Mouse (Mus musculus) forebrain, embryonic 13.5 days (tissue): ENCODE results near the gene Nelfa. TPM values are rescaled to one million over a fixed set of nuclear protein-coding genes. Genes with fewer than 3 reads are reported as not detected.
"Not testable (repeated sequence)": the region's sequence is repeated elsewhere in the genome, so short reads cannot be mapped to it uniquely, and the experiment has no call there.

ENCODE experiments used
- ATAC-seq: fragments of 200-750 bp; cut with Nextera tagmentation; 2 replicates; pipeline ENCODE4 v1.8.0; 2017
- H3K27ac ChIP-seq: fragments of 300-500 bp; sonication (generic); 2 replicates; pipeline ENCODE4 v1.5.1; 2015; ENCODE audit warnings: inconsistent platforms, mild to moderate bottlenecking, moderate library complexity
- H3K27me3 ChIP-seq: fragments of 300-500 bp; sonication (generic); 2 replicates; pipeline ENCODE4 v1.6.1; 2015; ENCODE audit warnings: mild to moderate bottlenecking, inconsistent platforms
- H3K36me3 ChIP-seq: fragments of 300-500 bp; sonication (generic); 2 replicates; pipeline ENCODE4 v1.6.1; 2015; ENCODE audit warnings: mild to moderate bottlenecking, inconsistent platforms; ENCODE audit not compliant: poor library complexity, severe bottlenecking
- H3K4me1 ChIP-seq: fragments of 300-500 bp; sonication (generic); 2 replicates; pipeline ENCODE4 v1.6.1; 2015; ENCODE audit warnings: inconsistent platforms
- H3K4me2 ChIP-seq: fragments of 300-500 bp; sonication (generic); 2 replicates; pipeline ENCODE4 v1.6.1; 2015; ENCODE audit warnings: inconsistent platforms, mild to moderate bottlenecking, moderate library complexity
- H3K4me3 ChIP-seq: fragments of 300-500 bp; sonication (generic); 2 replicates; pipeline ENCODE4 v1.5.1; 2015; ENCODE audit warnings: mild to moderate bottlenecking, inconsistent platforms
- H3K9ac ChIP-seq: fragments of 300-500 bp; sonication (generic); 2 replicates; pipeline ENCODE4 v1.6.1; 2015; ENCODE audit warnings: mild to moderate bottlenecking, inconsistent platforms
- H3K9me3 ChIP-seq: fragments of 300-500 bp; sonication (generic); replicated peaks from 2 replicates; pipeline ENCODE4 v1.6.1; 2016; ENCODE audit warnings: inconsistent platforms
- WGBS: fragments of 180-500 bp; shearing (Covaris S2); methylation state at CpG from one replicate; pipeline ENCODE4 v1.1.7; 2015; 5-methylcytosine and 5-hydroxymethylcytosine counted together
- polyA plus RNA-seq: library from polyadenylated mRNA; unstranded; fragments of >200 nt; fragmentation: Nextera tagmentation; extraction: Ambion mirVana; gene quantifications from 2 replicates; pipeline ENCODE4 v1.2.1, GENCODE M21; 2015

Nelfa gene
- polyA plus RNA-seq, 1 experiment from 2014 or later: 50.9 TPM

DNA sequence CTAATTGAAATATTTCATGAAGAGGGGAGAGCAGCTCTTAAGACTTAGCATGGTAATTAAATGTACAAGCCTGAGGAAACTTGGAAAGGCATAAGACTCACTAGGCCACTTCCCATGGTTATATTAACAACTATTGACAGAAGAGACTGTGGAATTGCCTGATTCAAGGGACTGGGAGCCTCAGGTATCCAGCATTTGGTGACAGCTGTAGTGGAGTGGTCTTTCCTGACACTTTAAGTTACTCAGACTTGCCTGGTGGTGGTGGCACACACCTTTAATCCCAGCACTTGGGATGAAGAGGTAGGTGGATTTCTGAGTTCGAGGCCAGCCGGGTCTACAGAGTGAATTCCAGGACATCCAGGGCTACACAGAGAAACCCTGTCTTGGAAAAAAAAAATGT, 1.0 kb upstream of the Nelfa start:
- Histone ChIP-seq H3K4me2 (peak overlapping the region; percentile 66), H3K4me3 (peak overlapping the region; percentile 91; the same call in 1 of the 2 replicates), H3K9ac (no peak overlapping the region), H3K9me3 (peaks cover 9% of the 10 kb centered on the region), H3K27me3 (no peaks in the 10 kb centered on the region), H3K4me1 (peaks cover 28% of the 10 kb centered on the region), H3K27ac (no peak overlapping the region), H3K36me3 (peaks cover 13% of the 10 kb centered on the region)
- ATAC-seq: no peak
- WGBS: 98% methylated on average over 2 of the region's 2 CpGs

DNA sequence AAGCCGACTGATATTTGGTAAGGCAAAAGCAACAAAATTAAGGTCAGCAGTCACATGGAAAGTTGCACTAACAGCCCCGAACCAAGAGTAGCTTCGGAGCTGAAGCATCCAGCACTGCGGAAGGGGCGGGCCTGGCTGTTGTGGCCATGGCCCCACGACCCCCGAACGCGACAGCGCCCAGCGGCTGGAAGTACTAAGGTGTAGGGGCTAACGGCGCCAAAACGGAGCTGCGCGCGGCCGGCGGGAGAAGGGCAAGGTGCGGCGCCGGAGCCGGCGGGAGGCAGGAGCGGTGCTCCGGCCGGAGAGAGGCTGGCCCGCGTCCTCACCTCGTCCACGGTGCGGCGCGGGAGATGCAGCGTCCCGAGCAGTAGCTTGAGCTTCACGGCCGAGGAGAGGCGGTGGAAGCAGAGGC, 507 bp downstream of the Nelfa start:
- Histone ChIP-seq H3K36me3 (peaks cover 24% of the 10 kb centered on the region), H3K9me3 (no peaks in the 10 kb centered on the region; the same call in 1 of the 2 replicates), H3K9ac (peak overlapping the region; percentile 92), H3K4me3 (peak overlapping the region; percentile 91), H3K4me1 (peaks cover 28% of the 10 kb centered on the region), H3K4me2 (peak overlapping the region; percentile 66), H3K27me3 (no peaks in the 10 kb centered on the region), H3K27ac (peak overlapping the region; percentile 93)
- no peak; the same call in 1 of the 2 replicates for ATAC-seq
- under 1% methylated on average over 37 of the region's 39 CpGs for WGBS

DNA sequence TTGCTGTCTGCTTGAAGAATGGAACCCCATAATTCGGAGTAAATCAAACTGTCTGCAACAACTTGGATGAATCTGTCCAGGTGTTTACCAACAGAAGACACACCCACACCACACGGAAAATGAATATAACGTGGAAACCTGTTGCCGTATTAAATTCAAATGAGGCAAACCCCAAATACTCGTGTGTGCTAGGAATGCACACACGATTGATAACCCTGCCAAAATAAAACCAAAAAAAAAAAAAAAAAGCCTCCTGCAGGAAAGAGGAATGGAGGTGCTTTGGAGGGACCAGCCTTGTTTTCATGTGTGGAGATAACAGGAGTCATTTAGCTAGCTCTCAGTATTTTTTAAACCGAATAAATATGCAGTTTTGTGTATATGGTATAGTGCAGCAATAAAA, 1.3 kb downstream of the Nelfa start:
- Histone ChIP-seq H3K4me2 (peak overlapping the region; percentile 66), H3K36me3 (peaks cover 26% of the 10 kb centered on the region), H3K27ac (no peak overlapping the region), H3K4me3 (peak overlapping the region; percentile 91), H3K9ac (peak overlapping the region; percentile 92), H3K9me3 (no peaks in the 10 kb centered on the region; the same call in 1 of the 2 replicates), H3K4me1 (peaks cover 28% of the 10 kb centered on the region), H3K27me3 (no peaks in the 10 kb centered on the region)
- 83% methylated on average over 7 of the region's 7 CpGs for WGBS
- ATAC-seq: no peak

DNA sequence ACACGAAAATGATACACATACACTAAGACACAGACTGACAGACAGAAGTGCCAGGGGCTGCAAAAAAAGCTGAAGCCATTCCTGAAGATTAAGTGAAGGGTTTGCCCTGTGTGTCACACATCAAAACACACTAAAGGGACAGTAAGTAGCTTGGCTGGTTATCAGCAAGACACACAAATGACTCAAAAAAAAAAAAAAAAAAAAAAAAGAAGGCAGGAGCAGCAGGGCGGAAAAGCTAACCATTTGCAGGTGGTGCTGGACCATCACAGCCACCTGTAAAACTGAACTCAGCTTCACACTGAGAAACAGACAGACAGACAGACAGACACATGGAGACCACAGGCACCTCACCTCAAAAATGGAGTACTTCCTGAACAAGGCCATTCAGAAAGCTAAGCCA, 2.1 kb downstream of the Nelfa start:
- Histone ChIP-seq H3K27me3 (no peaks in the 10 kb centered on the region), H3K36me3 (peaks cover 30% of the 10 kb centered on the region), H3K4me1 (peaks cover 28% of the 10 kb centered on the region), H3K4me2 (peak overlapping the region; percentile 66), H3K27ac (no peak overlapping the region), H3K9me3 (no peaks in the 10 kb centered on the region), H3K4me3 (peak overlapping the region; percentile 7; the same call in 1 of the 2 replicates), H3K9ac (no peak overlapping the region; the same call in 1 of the 2 replicates)
- no peak for ATAC-seq
- WGBS: 87% methylated on average over 2 of the region's 2 CpGs

DNA sequence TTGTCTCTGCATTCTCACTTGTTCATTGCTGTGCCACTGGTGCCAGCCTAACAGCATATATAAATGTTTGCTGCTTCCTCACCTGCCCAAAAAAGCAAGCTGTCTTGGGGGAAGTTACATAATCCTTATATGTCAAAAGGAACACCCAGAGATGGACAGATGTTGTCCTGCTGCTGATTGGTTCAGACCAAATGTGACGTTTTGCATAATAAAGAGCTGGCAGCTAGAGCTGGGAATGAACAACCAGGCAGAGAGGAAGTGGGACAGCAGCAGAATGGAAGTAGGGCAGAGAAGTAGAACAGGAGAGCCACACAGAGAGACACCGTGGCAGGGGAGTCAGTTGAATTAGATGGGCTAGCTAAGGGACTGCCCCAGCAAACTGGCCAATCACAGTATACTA, 3.8 kb downstream of the Nelfa start:
- H3K27ac ChIP-seq: no peak overlapping the region
- no peaks in the 10 kb centered on the region for H3K9me3 ChIP-seq
- no peaks in the 10 kb centered on the region for H3K27me3 ChIP-seq
- H3K9ac ChIP-seq: no peak overlapping the region
- 79% methylated on average over 2 of the region's 2 CpGs for WGBS
- no peak overlapping the region for H3K4me2 ChIP-seq
- H3K4me3 ChIP-seq: no peak overlapping the region
- H3K36me3 ChIP-seq: peaks cover 44% of the 10 kb centered on the region
- peaks cover 28% of the 10 kb centered on the region for H3K4me1 ChIP-seq
- no peak for ATAC-seq

DNA sequence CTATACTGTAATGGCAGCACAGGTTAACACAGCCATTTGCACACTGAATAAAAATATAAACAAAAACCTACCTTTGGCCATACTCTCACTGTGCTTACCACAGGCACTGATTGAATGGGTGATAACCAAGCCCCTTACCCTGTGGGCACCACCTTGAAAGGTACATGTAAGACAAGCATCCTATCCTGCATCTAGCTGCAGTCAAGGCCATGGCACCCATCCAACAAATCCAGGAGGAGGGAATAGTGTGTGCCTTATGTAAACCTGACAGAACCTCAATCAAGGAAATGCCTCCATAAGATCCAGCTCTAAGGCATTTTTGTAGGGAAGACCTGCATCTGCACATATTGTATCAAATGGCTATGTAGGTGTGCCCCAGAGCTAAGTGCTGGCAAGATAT, 10.0 kb downstream of the Nelfa start:
- H3K4me3 ChIP-seq: no peak overlapping the region
- H3K9ac ChIP-seq: no peak overlapping the region
- no peaks in the 10 kb centered on the region for H3K4me1 ChIP-seq
- H3K4me2 ChIP-seq: no peak overlapping the region
- H3K27me3 ChIP-seq: no peaks in the 10 kb centered on the region
- ATAC-seq: no peak
- H3K27ac ChIP-seq: no peak overlapping the region
- peaks cover 54% of the 10 kb centered on the region for H3K36me3 ChIP-seq
- no peaks in the 10 kb centered on the region for H3K9me3 ChIP-seq

DNA sequence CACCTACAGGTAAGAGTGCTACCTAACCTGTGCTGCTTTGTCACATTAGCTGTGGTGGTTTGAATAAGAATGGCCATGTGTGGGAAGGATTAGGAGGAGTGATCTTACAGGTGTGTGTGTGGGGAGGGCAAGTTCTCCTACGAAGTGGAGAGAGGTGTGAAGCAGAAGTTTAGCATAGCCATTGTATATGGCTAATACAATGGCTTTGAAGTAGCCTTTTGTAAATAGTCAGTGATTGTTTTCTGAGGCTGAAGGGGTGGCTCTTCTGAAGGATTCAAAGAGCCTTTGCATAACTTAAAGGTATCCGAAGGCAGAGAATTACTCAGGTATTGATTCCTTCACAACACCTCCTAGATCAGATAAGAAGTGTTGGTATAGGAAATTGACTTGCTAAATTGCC, 13.6 kb downstream of the Nelfa start:
- no peak overlapping the region for H3K4me2 ChIP-seq
- no peak overlapping the region for H3K9ac ChIP-seq
- peaks cover 55% of the 10 kb centered on the region for H3K36me3 ChIP-seq
- no peak overlapping the region for H3K4me3 ChIP-seq
- 42% methylated on average over 2 of the region's 2 CpGs for WGBS
- H3K27me3 ChIP-seq: no peaks in the 10 kb centered on the region
- no peaks in the 10 kb centered on the region for H3K9me3 ChIP-seq
- no peak overlapping the region for H3K27ac ChIP-seq
- H3K4me1 ChIP-seq: no peaks in the 10 kb centered on the region
- no peak for ATAC-seq

DNA sequence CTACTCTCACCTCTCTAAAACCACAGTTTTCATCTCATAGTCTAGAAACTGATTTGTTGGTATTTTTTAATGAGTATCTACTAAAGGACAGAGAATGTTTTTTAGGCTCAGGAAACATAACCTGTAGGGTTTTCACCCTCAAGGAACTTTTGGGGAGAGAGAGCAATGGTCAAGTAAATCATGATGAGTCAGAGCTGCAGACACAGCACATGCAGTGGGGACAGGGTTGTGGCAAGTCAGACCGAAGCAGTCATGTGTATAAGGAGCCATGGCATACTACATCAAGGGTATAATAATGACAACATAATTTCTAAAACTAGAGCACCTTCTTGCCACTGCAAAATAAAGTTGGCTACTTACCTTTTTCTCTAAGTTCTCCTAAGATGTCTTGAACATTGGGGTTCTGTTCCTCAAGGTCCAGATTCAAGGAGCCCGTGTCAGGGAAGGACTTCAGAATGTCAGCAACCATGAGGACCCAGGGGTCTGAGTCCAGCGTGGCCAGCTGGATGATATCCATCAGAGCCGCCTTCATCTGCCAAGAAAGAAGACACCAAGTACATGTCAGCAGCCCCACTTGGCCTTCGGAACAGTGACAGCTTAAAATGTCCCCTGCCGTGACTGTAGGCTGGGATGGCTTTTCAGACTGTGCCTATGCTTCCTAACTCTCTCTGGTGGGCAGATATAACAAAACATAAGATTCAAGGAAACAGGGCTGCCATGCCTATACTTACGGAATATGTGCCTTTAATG, 14.6 kb downstream of the Nelfa start:
- no peak for ATAC-seq
- H3K36me3 ChIP-seq: peaks cover 57% of the 10 kb centered on the region

DNA sequence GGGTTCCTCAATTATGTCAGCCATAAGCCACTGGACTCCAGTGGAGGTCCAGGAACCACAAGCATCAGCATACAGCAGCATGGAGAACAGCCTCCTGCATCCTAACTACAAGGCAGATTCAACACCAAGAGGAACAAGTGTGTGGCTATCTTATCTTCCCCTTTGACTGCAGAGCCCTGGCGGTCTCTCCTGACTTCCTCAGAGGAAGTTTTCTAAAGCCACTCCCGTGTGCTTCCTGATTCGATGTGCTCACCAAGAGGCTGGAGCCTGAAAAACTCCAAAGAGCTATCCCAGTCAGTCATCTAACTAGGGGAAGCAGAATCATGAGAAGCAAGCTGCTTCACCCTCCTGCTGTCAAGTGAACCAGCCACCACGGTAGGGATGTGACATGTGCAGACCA, 15.3 kb downstream of the Nelfa start:
- H3K9ac ChIP-seq: no peak overlapping the region
- H3K9me3 ChIP-seq: no peaks in the 10 kb centered on the region
- 95% methylated on average over 4 of the region's 4 CpGs for WGBS
- H3K36me3 ChIP-seq: peaks cover 57% of the 10 kb centered on the region
- ATAC-seq: no peak
- H3K4me2 ChIP-seq: no peak overlapping the region
- H3K27ac ChIP-seq: no peak overlapping the region
- H3K4me1 ChIP-seq: no peaks in the 10 kb centered on the region
- no peak overlapping the region for H3K4me3 ChIP-seq
- H3K27me3 ChIP-seq: no peaks in the 10 kb centered on the region

More for the DNA sequence above, 14.6 kb downstream of the Nelfa start:
- no peak overlapping the region for H3K27ac ChIP-seq
- WGBS: 90% methylated on average over 7 of the region's 7 CpGs
- no peak overlapping the region for H3K9ac ChIP-seq
- no peaks in the 10 kb centered on the region for H3K9me3 ChIP-seq
- no peak overlapping the region for H3K4me3 ChIP-seq
- H3K4me2 ChIP-seq: no peak overlapping the region
- no peaks in the 10 kb centered on the region for H3K4me1 ChIP-seq
- no peaks in the 10 kb centered on the region for H3K27me3 ChIP-seq

DNA sequence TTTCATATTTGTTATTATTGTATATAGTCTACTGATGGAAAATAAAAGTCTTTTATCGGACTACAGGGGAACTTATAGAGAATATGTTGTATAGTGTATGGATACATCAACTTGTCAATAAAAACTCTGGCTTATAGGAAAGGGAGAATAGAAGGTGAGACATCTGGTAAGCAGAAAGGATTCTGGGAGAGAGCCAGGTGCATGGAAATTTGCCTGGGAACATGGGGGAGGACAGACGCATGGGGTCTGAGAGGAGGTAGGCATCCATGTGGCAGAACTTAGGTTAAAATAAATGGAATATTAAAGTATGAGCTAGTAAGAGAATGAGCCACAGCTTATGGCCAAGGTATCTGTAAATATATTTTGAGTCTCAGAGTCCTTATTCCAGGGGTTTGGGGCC, 16.2 kb downstream of the Nelfa start:
- WGBS: 95% methylated on average over 2 of the region's 2 CpGs
- Histone ChIP-seq H3K4me3 (no peak overlapping the region), H3K9me3 (no peaks in the 10 kb centered on the region), H3K4me1 (no peaks in the 10 kb centered on the region), H3K27ac (no peak overlapping the region), H3K27me3 (no peaks in the 10 kb centered on the region), H3K9ac (no peak overlapping the region), H3K36me3 (peaks cover 65% of the 10 kb centered on the region), H3K4me2 (no peak overlapping the region)
- no peak for ATAC-seq

DNA sequence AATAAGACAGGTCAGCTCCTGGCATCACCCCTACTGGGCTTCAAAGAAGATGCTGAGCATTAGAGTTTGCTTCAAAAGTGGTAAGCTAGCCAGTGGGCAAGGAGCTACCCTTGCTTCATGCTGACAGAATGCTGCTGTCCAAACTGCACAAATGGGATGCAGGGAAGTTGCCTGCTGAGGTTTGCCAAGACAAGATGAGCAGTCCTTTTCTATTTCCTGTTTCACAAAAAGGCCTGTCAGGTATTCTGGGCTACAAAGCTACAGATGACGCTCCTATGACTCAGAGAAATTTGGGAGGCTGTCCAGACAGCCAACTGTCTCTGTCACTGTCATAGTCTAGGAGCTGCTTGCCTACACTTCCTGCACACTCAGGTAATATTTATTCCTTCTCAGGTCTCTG, 16.7 kb downstream of the Nelfa start:
- Histone ChIP-seq H3K27ac (no peak overlapping the region), H3K4me3 (no peak overlapping the region), H3K36me3 (peaks cover 68% of the 10 kb centered on the region), H3K4me1 (no peaks in the 10 kb centered on the region), H3K4me2 (no peak overlapping the region), H3K9ac (no peak overlapping the region), H3K9me3 (no peaks in the 10 kb centered on the region), H3K27me3 (no peaks in the 10 kb centered on the region)
- no peak for ATAC-seq
- WGBS: 93% methylated on average over 1 of the region's 1 CpGs

DNA sequence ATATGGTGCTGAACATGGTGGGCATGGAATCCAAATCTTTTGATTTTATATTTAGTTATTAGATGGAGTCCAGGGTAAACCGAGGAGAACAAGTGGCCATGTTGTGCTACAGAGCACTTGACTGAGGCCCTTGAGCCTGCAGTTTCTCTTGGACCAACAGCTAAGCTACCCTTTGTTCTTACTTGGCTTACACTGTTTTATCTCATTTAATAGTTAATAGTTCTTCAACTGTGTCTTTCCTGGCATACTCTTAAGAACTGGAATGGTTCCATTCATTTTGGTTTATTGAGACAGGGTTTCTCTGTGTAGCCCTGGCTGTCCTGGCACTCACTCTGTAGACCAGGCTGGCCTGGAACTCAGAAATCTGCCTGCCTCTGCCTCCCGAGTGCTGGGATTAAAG, 19.6 kb downstream of the Nelfa start:
- H3K4me3 ChIP-seq, H3K27ac ChIP-seq, H3K9ac ChIP-seq, H3K9me3 ChIP-seq, H3K4me2 ChIP-seq, H3K27me3 ChIP-seq, ATAC-seq, H3K4me1 ChIP-seq: not testable (repeated sequence)
- peaks cover 82% of the 10 kb centered on the region for H3K36me3 ChIP-seq
- WGBS: 94% methylated on average over 2 of the region's 2 CpGs

DNA sequence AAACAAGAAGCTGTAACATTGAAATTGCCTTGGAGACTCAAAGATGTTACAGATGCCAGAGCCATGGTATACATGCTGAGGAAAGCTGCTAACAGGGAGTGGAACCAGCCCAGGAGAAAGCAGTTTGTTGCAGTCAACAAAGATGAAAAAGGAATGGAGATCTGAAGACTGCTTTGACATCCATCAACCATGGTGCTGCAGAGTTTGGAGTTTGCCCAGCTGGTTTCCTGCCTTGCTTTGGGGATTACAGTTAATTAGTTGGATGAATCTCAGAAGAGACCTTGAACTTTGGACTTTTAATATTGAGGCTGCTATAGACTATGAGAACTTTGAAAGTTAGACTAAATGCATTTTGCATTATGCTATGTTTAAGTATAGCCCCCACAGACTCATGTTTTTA, 21.2 kb downstream of the Nelfa start:
- not testable (repeated sequence) for H3K4me3 ChIP-seq, H3K4me2 ChIP-seq, ATAC-seq, H3K27me3 ChIP-seq, H3K27ac ChIP-seq, H3K9me3 ChIP-seq, H3K4me1 ChIP-seq, H3K9ac ChIP-seq
- peaks cover 66% of the 10 kb centered on the region for H3K36me3 ChIP-seq
